Mouse (Mus musculus): ENCODE measurements at regions not wholly inside any gene's neighbourhood (a gene's known extent, or its start where the extent isn't known, plus 50 kb on each side); places are given as distances from the start of the nearest gene placed in this dataset.

DNA sequence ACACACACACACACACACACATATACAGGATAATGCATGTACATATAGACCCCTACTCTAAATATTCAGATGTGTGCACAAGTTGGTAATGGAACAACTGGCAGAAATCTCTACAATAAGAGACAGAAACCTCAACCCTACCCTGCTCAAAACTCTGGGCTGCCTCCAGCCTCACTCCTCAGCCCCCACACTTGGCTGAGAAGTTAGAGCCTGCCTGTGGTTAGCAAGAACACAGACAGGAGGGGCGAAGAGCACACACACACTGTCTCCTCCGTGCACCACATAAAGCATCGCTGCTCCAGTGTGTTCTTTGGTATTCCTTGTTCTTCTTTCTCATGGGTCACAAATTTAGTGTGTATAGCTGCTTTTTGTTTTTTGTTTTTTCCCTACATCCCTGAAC is 382.0 kb upstream of the Sox9 start:
- no peak for DNase-seq (ENCODE audit: low spot score in 2 of 2)

DNA sequence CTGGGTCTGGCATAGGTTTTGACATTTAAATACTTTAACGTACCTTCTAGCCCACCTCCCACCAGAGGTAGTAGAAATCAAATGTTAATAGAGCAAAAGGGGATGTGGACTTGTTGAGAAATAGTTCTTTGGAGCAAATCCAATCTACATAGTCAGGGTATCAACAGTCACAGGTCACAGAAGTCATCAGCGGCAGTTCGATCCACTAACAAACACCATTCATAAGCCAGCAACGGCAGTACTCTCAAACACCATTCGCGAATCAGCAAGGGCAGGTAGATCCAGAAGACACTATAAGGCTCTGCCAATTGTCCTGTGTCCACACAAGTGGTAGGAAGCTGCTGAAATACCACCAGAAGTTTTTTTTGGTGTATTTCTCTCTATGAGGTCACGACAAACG is 374.3 kb upstream of the Sox9 start:
- no peak for DNase-seq (ENCODE audit: low spot score in 2 of 2)

DNA sequence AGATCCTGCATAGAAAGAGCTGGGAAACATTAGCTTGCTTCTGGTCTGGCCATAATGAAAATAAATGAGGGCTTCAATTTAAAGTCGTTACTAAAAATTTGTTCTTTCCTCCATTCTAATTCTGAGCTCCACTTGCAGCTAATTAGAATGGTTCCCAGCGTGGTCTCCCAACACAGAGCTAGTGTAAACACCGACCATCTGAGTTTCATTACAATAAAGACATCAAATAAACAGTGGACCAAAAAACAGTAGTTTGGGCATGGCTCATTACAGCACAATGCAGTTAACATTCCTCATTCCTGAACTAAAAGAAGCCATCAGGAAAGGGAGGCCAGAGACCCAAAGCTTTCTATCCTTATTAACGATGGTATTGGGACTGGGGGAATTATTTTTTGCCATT is 369.6 kb upstream of the Sox9 start:
- DNase-seq (ENCODE audit: low spot score in 2 of 2), result no peak

DNA sequence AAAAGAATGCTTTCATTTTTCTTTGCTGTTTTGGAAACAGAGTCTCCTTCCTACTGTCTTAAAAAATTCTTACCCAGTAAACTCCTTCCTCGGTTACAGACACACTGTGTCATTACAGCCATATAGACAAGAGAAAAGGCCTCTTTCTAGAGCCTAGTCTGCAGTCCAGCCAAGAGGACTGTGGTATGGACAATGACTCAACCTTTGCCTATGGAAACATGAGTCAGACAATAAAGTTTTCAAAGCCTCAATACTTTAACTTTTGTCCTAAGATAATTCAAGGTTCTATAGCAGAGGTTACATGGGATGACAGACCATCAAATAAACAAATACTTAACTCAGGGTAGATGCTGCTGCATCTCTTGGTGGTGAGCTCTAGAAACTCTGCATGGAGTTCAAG is 339.4 kb upstream of the Sox9 start:
- DNase-seq (ENCODE audit: low spot score in 2 of 2), result no peak

DNA sequence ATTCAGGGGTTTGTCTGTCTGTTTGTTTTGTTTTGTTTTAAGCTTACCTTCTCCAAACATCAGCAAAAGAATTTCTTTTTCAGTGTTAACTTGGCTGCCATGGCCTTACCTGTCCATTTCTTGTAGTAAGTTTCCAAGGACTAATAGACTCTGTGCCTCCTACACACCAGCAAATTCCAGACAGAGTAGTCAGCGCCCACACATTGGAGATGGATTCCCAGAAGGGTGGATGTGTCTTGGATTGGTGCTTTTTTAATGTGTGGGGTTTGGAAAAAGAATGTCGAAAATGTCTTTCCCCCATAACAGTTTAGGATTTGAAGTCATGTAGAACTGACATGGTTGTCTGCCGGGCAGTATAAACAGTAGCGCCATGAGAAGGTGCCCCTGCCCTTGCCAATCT is 338.1 kb upstream of the Sox9 start:
- DNase-seq (ENCODE audit: low spot score in 2 of 2), result no peak

DNA sequence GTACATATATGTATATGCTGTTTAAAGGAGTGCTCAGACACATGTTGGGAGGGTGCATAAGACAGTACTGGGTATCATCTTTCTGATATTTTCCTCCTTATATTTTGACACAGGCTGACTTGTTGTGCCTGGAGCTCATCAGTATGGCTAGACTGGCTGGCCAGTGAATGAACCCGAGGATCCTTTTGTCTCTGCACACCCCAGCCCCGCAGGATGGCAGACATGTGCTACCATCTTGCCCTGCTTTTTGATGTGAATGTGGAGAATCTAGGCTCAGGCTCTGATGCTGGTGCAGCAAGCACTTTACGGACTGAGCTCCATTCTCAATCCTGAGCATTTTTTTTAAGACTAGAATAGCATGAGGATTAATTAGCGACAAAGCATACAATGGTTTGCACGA is 332.4 kb upstream of the Sox9 start:
- no peak for DNase-seq (ENCODE audit: low spot score in 2 of 2)

DNA sequence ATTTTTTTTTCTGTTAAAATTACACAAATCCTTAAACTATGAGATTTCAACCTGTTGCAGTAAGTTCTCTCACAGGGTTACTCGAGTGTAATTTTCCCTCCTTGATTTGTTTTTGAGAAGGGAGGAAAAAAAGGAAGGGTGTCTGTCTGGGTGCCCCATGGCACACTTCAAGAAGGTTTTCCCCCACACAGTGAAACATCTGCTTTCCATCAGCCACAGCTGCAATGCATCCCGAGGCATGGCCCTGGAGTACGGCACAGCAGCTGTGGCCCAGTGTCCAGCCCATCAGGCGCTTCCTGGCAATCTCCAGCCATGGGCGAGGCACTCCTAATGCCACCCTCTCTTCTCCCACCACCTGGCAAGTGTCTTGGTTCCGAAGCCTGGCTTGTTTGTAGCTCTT is 331.8 kb upstream of the Sox9 start:
- DNase-seq (ENCODE audit: low spot score in 2 of 2), result no peak

DNA sequence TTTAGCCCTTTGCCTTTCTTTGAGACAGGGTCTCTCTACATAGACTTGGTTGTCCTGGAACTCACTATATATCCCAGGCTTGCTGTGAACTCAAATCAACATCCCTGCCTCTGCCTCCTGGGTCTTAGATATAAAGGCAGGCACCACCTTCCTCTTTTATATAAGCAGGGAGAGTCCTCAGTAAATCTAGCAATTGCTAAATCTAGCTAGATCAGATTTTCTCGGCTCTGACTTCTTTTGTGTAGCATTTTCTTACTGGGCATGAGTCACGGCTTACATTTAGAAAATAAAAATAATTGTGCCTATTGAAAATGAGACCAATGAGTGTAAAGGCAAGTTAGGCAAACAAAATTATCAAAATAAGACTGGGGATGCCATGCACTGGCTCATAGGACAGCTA is 323.9 kb upstream of the Sox9 start:
- DNase-seq (ENCODE audit: low spot score in 2 of 2), result no peak

DNA sequence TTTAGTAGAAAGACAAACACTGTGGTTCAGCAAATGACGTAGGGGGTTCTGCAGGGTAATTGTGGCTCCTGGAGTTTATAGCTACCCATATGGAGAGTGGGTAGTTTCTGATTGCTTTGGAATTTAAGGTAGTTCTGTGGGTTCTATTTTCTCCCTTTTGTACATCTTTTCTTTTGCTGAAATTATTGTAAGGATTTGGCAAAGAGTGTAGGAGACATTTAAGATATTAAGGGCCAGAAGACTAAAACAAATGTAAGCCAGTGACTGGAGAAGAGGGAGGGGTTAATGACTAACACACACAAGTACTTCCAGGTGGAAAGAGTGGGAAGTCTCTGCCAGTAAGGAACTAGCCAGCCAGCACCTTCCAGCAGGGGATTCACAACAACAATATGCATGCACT is 318.9 kb upstream of the Sox9 start:
- peak in 1 of 2 experiments; percentile 7 for DNase-seq (ENCODE audit: low spot score in 2 of 2)

DNA sequence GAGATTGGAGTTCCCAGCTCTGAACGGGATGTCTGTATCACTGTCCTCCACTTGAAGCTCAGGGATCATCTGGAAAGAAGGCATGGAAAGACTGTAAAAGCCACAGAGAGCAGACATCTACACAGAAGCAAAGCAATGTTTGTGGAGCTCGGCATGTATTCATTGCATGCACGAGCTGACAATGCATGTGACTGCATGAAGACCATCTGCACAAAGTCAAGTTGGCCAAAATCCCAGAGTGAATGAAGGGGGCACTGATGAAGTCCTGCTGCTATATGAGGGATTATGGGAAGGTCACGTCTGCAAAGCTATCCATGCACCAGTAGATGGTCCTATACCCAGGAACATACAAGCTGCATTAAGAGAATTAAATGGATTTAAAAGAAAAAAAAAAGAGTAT is 317.6 kb upstream of the Sox9 start:
- DNase-seq (ENCODE audit: low spot score in 2 of 2), result no peak

DNA sequence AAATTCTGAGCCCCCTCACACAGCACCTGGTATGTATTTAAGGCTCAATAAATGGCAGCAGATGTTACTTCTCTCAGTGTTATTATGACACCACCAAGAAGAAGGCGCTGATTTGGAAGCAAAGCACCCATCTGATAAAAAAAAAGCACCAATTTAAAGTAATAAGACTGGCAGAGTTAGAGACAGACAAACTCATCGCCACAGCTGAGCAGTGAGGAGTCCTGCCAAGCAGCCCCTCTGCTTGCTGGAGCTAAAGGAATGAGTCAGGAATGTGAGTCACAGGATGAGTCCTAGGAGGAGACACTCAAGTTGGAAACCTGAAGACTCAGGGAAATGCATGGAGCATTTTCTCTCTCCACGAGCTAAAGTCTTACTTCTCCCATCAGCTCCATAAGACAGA is 311.7 kb upstream of the Sox9 start:
- peak; percentile 78 to 79 for DNase-seq (ENCODE audit: low spot score in 2 of 2)

DNA sequence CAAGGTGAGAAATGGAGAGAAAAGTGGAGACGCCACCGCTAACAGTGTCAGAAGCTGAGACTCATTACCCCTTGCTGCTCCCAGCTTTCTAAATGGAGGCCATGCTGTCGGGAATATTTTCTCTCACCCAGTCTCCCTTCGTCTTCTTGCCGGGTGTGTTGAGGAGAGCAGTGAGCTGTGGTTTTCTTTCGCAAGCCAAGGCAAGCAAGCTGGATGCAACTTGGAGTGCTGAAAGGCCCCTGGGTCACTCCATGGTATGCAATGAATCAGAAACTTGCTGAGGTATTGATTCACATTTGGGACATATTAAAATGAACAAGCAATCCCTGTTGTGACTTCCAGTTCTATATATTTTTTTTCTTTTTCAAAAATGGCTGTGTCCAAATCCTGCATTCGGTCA is 308.8 kb upstream of the Sox9 start:
- no peak for DNase-seq (ENCODE audit: low spot score in 2 of 2)

DNA sequence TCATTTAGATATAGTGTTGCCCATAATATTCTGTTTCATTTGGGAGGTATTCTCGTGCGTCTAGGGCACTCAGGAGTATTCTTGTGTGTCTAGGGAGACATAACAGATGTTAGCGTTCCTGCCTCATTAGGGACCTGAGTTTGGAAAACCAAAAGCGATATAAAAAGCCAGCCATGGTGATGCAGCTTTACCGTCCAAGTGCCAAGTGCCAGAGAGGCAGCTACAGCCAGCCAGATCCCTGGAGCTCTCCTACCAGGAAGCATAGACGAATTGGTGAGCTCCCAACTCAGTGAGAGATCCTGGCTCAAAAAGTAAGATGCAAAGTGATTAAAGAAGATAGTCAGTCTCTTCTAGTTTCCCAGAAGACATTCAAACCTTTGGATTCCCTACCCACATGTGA is 308.3 kb upstream of the Sox9 start:
- DNase-seq (ENCODE audit: low spot score in 2 of 2), result no peak

DNA sequence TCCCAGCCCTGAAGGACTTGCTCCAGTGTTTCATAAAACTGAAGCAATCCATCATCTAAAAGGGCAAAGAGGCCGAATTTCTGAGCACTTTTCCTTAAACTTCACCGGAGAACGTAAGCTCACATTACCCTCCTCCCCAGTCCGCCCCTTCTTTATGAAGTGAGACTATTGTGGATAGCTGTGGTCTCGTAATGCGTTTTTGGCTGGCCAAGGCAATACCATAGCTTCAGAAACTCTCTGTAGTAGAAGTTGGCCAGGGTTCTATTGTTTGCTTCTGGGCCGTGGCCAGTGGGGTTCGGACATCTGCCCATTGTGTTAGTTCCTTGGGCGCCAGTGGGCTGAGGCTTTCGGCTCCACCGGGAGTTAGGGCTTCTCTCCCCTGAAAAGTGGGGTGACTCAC is 301.7 kb upstream of the Sox9 start:
- DNase-seq (ENCODE audit: low spot score in 2 of 2), result no peak

DNA sequence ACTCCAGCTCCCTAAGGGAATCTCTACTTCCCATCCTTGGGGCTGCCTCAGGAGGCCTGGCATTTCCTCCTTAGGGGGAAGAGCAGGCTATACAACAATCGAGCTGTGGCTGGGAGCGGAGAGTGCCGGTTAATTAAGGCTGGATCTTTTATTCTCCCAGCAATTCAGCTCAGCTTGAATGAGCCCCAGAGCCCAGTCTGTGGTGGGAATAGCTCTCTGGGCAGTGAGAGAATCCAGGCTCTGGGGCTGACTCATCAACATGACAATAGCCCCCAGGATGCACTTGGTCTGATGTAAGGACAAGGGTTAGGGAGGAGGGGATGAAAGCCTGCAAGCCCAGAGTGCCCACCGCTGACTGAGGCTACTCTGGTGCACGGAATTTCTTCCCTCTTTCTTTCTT is 280.2 kb upstream of the Sox9 start:
- DNase-seq (ENCODE audit: low spot score in 2 of 2), result peak; percentile 2 to 3

DNA sequence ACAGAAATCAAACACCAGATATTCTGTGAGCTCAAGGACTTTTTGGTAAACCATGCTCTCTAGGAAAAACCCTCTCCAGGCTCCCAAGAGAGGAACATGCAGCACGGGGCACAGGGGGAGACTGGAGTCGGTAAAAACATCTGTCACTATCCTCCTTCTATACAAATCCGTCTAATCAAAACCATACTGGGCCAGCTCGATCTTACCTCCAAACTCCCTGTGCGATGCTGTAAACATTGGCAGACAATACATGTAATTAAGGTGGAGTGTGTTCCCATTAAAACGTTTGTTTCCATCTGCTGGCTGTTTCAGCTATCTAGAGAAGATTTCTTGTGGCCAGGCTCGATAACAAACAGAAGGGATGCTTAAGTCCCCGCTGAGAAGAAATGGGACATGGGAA is 262.9 kb upstream of the Sox9 start:
- no peak for DNase-seq (ENCODE audit: low spot score in 2 of 2)

DNA sequence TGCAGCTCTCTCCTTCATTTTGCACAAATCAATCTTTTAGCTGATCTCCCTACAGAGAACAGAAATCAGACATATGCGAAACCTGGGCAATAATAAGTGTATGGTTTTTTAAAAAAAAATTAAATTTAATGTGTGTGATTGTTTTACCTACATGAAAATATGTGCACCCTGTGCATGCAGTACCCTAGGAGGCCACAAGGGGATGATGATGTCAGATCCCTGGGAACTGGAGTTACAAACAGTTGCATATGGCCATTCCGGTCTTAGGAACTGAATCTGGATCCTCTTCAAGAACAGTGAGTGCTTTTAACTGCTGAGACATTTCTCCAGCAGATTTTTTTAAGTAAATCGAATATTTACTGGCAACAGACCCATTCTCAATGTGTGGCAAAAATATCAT is 257.0 kb upstream of the Sox9 start:
- DNase-seq (ENCODE audit: low spot score in 2 of 2), result no peak

DNA sequence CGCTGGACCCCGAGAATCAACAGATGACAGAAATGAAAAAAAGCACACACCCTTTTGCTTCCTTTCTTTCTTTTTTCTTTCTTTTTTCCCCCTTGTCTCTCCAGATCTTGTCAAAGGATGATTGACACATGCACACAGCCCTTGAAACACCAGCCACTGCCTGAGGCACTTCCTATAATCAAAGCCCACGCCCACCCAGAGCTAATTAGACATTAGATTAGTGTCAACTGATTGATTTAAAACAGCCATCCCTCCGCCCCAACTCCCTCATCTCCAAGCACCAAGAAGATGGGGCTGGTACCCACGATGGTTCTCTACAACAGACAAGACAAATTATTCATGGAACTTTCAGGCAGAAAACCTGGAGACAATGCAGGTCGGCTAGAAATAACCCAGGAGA is 239.5 kb upstream of the Sox9 start:
- DNase-seq (ENCODE audit: low spot score in 2 of 2), result no peak

DNA sequence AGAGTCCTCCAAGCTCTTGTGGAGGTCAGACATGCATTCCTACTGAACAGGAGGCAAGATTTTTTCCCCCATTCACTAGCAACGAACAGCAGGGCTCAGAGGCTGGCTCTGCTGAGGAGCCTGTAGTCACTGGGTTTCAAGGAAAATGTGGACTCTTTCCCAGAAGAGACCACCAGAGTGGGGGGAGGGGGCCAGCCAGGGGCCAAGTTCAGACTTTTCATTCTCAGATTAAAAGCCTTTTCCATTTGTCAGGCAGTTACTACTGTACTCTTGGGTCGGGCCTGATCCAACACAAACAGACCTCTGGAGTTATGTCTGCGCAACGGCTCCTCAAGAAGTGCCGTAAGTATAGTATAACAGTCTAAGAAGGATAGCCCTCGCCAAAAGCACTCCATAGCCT is 238.6 kb upstream of the Sox9 start:
- no peak for DNase-seq (ENCODE audit: low spot score in 2 of 2)

DNA sequence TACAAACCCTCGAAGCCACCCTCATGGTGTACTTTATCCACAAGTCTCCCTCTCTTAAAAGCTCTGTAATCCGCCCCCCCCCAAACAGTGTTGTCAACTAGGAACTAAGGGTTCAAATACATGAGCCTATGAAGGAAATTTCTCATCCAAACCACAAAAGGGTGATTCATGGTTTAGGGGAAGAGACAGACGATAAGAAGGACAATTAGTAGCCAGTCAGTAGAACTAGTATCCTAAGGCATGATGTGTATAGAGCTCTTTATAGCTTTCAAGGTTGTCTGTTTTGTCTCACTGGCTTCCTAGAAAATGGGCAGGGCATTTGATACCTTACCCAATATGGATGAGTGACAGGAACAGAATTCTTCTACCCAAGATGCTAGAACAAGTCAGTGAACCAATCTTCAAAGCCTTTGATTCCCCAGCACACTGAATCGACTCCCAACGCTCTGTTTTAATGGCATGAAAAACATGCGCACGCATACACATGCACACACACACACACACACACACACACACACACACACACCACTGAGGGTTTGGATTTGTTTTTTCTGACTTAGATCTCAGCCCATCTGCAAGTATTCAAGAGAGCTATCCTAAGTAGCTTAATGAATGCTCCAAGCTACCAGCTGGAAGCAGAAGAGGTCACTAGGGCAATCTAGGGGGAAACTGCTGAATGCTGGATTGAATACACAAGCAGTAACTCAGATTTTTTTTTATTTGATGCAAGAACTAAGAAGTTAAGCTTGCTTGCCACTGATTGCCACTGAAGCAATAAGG is 236.6 kb upstream of the Sox9 start:
- no peak for DNase-seq (ENCODE audit: low spot score in 2 of 2)

DNA sequence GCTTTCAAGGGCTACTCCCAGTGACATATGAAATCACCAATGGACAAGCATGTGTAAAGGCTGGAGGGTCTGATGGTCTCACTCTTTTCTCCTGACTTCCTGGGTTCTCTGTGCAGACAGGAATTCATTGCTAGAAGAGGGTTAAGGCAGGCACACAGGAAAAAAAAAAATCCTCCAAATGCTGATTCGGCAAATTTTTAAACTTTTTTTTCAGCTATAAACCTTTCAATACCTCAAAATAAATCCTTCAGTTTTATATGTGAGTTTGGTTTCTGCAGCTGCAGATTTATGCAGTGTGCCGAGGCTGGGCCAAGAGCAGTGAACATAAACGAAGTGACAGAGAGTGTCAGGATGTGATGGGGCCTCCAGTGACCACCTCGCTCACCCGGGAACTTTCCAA is 235.9 kb upstream of the Sox9 start:
- DNase-seq (ENCODE audit: low spot score in 2 of 2), result no peak

DNA sequence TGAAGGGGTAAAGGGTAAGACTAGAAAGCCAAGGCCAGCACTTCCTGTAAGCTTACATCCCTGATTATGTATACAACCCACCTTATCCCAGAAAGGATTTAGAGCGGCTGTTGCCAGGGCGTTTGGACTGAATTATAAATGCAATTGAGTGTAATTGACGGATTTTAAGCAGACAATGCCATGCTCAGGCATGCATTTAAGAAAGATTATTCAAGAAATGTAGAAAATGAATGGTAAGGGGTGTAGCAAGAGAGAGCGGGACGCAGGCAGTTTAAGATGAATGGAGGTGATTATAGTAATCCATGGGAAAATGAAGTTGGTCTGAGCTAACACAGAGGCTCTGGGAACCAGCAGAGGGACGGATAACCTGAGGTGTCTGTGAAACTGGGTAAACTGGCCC is 229.2 kb upstream of the Sox9 start:
- no peak for DNase-seq (ENCODE audit: low spot score in 2 of 2)

DNA sequence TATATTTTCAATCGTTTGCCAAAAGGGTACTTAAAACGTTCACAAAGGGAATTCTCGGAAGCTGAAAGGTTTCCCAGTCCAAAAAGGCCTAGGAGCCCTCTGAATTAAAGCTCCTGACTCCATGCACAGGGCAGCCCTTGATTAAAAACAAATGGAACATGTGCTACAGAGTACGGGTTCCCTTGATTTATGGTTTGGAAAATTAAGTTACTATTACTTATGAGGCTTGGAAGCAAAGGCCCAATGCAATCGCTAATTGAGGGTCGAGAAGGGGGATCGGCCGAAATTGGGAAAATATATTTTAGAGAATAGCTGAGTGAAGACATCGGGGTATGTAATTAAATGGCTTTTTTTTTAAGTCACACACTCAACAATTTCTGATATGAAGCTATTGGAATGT is 219.0 kb upstream of the Sox9 start:
- DNase-seq (ENCODE audit: low spot score in 2 of 2), result no peak

DNA sequence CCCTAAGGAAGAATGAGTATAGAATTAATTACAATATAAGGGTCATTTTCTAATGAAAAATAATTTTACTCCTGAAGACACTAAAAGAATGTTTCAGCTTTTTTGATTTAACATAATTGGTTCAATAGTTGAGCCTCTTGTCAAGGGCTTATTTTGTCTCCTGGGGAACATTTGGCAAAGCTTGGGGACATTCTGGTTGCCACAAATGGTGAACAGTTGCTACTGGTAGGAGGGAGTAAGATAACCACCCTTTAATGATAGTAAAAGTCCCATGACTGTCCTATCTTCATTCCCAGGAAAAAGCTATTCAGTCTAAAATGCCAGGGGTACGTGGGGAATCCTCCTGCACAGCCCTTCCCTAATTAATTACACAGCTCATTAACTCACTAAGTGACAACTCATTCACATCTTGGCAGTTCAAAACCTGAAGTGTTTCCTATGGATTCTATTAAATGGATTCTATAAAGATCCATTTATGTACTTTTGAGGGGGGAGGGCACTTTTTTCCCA is 217.3 kb upstream of the Sox9 start:
- no peak for DNase-seq (ENCODE audit: low spot score in 2 of 2)
